Mouse (Mus musculus): ENCODE data around the gene A930002H24Rik. TPM values are rescaled to one million over a fixed set of nuclear protein-coding genes. Genes with fewer than 3 reads are reported as not detected.

The A930002H24Rik gene
- total and polyA plus RNA-seq, 2 experiments: 0.74 TPM; not detected in 1

DNA sequence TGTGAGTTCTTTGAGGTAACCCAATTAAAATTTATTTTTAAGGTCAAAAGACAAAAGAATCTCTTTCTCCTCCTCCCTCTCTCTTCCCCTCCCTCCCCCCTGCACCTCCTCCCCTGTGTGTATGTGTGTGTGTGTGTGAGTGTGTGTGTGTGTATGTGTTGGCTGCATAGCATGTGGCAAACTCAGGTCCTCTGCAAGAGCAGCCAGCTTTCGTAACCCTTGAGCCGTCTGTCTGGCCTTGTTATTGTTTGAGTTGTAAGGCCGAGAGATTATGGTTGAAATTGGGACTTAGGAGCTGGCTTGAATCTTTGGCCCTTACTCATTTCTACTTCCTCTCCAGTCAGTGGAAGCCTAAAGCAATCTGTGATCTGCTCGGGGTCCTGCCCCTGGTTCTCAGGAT lies 16.4 kb upstream of the A930002H24Rik start:
- Histone ChIP-seq H3K79me2 (ENCODE audit: control insufficient read depth, insufficient read depth, low read length) (peaks cover 6% of the 10 kb centered on the region; the same call in 1 of the 2 replicates), H3K27me3 (ENCODE audit: control insufficient read depth, insufficient read depth, low read length) (no peaks in the 10 kb centered on the region), H3K9ac (ENCODE audit: low read depth, low read length) (no peak overlapping the region), H3K36me3 (ENCODE audit: control insufficient read depth, insufficient read depth, low read length) (no peaks in the 10 kb centered on the region), H3K4me3 (ENCODE audit: insufficient read depth, low read depth, low read length) (no peak overlapping the region), H3K27ac (replicated peaks; ENCODE audit: insufficient read depth, low read depth, low read length) (peak overlapping the region; percentile 13; the same call in 1 of the 2 replicates), H3K4me1 (ENCODE audit: control insufficient read depth, insufficient read depth, low read length) (peaks cover 3% of the 10 kb centered on the region)
- DNase-seq (ENCODE audit: extremely low read depth, low read depth, low spot score): peak; percentile 76
- 20% methylated on average over 4 of the region's 4 CpGs for WGBS
- TF ChIP-seq CTCF (IDR thresholded peaks at IDR 0.05; ENCODE audit: low read depth, low read length) (no peak), POLR2A (IDR thresholded peaks at IDR 0.05; ENCODE audit: extremely low read depth, insufficient read depth, low read length) (no peak)

DNA sequence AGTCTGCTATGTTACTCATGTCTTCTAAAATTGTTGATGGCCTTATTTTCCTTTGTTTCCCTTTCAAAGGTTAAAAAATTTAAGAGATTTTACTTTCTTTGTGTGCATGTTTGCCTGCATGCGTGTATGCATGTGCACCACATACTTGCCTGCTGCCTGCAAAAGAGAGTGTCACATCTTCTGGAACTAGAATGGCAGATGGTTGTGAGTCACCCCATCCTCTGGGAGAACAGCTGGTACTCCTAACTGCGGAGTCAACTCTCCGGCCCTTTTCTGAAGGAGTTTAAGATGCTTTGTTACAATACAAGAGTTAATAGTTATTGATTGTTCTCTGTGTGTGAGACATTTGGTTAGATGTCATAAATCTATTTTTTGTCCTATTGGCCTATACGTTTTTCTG lies 15.3 kb upstream of the A930002H24Rik start:
- no peaks in the 10 kb centered on the region for H3K36me3 ChIP-seq (ENCODE audit: control insufficient read depth, insufficient read depth, low read length)
- H3K4me1 ChIP-seq (ENCODE audit: control insufficient read depth, insufficient read depth, low read length): peaks cover 3% of the 10 kb centered on the region
- no peak for TF ChIP-seq POLR2A (IDR thresholded peaks at IDR 0.05; ENCODE audit: extremely low read depth, insufficient read depth, low read length)
- no peak for TF ChIP-seq CTCF (IDR thresholded peaks at IDR 0.05; ENCODE audit: low read depth, low read length)
- no peaks in the 10 kb centered on the region for H3K27me3 ChIP-seq (ENCODE audit: control insufficient read depth, insufficient read depth, low read length)
- DNase-seq (ENCODE audit: extremely low read depth, low read depth, low spot score): no peak
- peaks cover 6% of the 10 kb centered on the region; the same call in 1 of the 2 replicates for H3K79me2 ChIP-seq (ENCODE audit: control insufficient read depth, insufficient read depth, low read length)
- WGBS: 93% methylated on average over 4 of the region's 4 CpGs
- H3K9ac ChIP-seq (ENCODE audit: low read depth, low read length): no peak overlapping the region
- H3K27ac ChIP-seq (replicated peaks; ENCODE audit: insufficient read depth, low read depth, low read length): no peak overlapping the region
- no peak overlapping the region for H3K4me3 ChIP-seq (ENCODE audit: insufficient read depth, low read depth, low read length)

DNA sequence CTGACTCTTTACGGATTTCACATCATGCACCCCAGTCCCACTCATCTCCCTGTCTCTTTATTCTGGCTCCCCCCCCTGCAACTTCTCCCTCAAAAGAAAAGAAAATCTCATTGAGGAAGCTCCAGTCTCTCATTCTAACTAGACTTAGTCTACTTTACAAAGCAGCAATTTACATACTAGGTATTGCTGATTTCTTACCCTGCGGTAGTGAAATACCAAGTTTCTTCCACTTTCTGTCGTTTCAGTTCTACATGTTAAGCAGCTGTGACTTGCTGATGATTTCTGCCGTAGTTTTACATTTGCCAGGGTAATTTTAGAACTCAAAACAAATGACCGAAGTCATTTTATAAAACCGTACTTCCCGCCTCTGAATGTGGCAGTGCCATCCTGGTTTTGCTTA lies 8.2 kb upstream of the A930002H24Rik start:
- Histone ChIP-seq H3K9ac (ENCODE audit: low read depth, low read length) (no peak overlapping the region), H3K4me1 (ENCODE audit: control insufficient read depth, insufficient read depth, low read length) (no peaks in the 10 kb centered on the region), H3K4me3 (ENCODE audit: insufficient read depth, low read depth, low read length) (no peak overlapping the region), H3K36me3 (ENCODE audit: control insufficient read depth, insufficient read depth, low read length) (no peaks in the 10 kb centered on the region), H3K27me3 (ENCODE audit: control insufficient read depth, insufficient read depth, low read length) (no peaks in the 10 kb centered on the region), H3K79me2 (ENCODE audit: control insufficient read depth, insufficient read depth, low read length) (peaks cover 14% of the 10 kb centered on the region), H3K27ac (replicated peaks; ENCODE audit: insufficient read depth, low read depth, low read length) (no peak overlapping the region)
- WGBS: 91% methylated on average over 7 of the region's 7 CpGs
- no peak for TF ChIP-seq POLR2A (IDR thresholded peaks at IDR 0.05; ENCODE audit: extremely low read depth, insufficient read depth, low read length)
- no peak for TF ChIP-seq CTCF (IDR thresholded peaks at IDR 0.05; ENCODE audit: low read depth, low read length)
- no peak for DNase-seq (ENCODE audit: extremely low read depth, low read depth, low spot score)

DNA sequence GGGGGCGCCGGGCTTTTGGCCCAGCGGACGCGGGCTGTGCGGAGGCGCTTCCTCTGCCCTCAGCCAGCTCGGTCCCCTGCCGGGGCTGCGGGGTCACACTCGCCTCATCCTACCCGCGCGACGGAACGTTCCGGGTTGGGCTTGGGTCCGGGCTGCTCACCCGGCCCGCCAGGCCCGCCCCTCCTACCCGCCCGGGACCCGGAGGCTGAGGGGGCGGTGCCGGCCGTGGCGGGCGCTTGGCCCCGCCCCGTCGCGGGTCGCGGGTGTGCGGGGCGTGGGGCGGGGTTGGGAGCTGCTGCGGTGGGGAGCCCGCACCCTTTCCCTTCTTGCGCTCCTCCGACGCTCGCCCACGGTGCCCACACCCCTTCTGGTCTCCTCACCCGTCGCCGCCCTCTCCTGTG lies 580 bp upstream of the A930002H24Rik start:
- TF ChIP-seq POLR2A (IDR thresholded peaks at IDR 0.05; ENCODE audit: extremely low read depth, insufficient read depth, low read length) (no peak), CTCF (IDR thresholded peaks at IDR 0.05; ENCODE audit: low read depth, low read length) (no peak)
- Histone ChIP-seq H3K79me2 (ENCODE audit: control insufficient read depth, insufficient read depth, low read length) (peaks cover 3% of the 10 kb centered on the region; the same call in 1 of the 2 replicates), H3K27me3 (ENCODE audit: control insufficient read depth, insufficient read depth, low read length) (no peaks in the 10 kb centered on the region), H3K27ac (replicated peaks; ENCODE audit: insufficient read depth, low read depth, low read length) (peak overlapping the region; percentile 83), H3K36me3 (ENCODE audit: control insufficient read depth, insufficient read depth, low read length) (no peaks in the 10 kb centered on the region), H3K9ac (ENCODE audit: low read depth, low read length) (peak overlapping the region; percentile 94), H3K4me3 (ENCODE audit: insufficient read depth, low read depth, low read length) (peak overlapping the region; percentile 81), H3K4me1 (ENCODE audit: control insufficient read depth, insufficient read depth, low read length) (peaks cover 6% of the 10 kb centered on the region)
- under 1% methylated on average over 42 of the region's 48 CpGs for WGBS
- no peak for DNase-seq (ENCODE audit: extremely low read depth, low read depth, low spot score)

DNA sequence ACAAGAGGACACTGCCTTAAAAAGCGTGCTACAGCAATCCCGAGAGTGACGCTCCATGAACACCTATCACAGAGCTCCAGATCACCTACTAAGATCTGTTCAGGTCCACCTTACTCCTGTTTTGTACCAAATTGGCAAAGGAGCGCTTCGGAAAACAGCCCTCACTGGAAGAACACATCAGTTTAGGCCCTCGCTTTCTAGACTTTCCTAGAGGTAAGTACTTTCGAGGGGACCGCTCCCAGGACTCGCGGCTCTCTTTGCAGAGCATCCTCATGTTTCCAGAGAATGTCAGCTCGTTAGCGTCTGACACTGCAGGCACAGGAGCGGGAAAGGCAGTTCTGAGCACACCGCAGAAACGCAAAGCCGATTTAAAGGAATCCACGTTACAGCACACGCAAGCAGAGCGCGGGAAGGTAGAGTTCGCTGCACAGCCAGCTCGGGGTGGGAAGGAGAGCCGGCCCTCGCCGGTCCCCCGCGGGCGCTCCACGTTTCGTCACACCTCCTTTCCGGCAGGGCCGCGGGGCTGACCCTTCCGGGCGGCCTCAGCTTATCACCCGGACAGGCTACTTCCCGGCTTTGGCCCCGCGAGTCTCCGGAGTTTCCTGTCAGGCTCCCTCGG lies 470 bp downstream of the A930002H24Rik start, which contains the start of gene Fer:
Gene Fer, plus strand, starts transcription at position 51 of the 619 bp plus-strand sequence.
- Histone ChIP-seq H3K79me2 (ENCODE audit: control insufficient read depth, insufficient read depth, low read length) (no peaks in the 10 kb centered on the region), H3K4me1 (ENCODE audit: control insufficient read depth, insufficient read depth, low read length) (peaks cover 6% of the 10 kb centered on the region), H3K36me3 (ENCODE audit: control insufficient read depth, insufficient read depth, low read length) (no peaks in the 10 kb centered on the region), H3K4me3 (ENCODE audit: insufficient read depth, low read depth, low read length) (peak within 1 kb of the TSS; percentile 81), H3K9ac (ENCODE audit: low read depth, low read length) (peak within 1 kb of the TSS; percentile 94), H3K27me3 (ENCODE audit: control insufficient read depth, insufficient read depth, low read length) (no peaks in the 10 kb centered on the region), H3K27ac (replicated peaks; ENCODE audit: insufficient read depth, low read depth, low read length) (peak within 1 kb of the TSS; percentile 83)
- 2% methylated on average over 41 of the region's 41 CpGs for WGBS
- no peak for DNase-seq (ENCODE audit: extremely low read depth, low read depth, low spot score)
- TF ChIP-seq POLR2A (IDR thresholded peaks at IDR 0.05; ENCODE audit: extremely low read depth, insufficient read depth, low read length) (no peak), CTCF (IDR thresholded peaks at IDR 0.05; ENCODE audit: low read depth, low read length) (no peak)

DNA sequence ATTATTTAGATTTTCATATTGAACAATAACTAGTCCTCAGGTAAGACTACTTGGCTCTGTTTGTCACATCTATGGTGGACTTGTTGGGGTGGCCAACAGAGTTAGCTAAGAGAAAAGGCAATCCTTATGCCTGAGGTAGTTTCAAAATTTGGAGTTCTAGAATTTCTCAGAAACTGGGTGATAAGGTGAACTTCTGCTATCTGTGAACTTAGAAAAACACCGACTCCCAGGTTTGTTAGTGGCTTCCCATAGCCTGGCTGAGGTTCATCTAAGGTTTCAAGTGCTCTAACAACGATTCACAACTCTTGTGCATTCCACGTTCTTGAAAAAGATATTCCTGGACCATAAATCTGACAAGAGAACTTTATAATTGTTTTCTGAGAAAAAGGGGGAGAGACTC lies 1.2 kb downstream of the A930002H24Rik start:
- WGBS: 65% methylated on average over 3 of the region's 3 CpGs
- H3K27me3 ChIP-seq (ENCODE audit: control insufficient read depth, insufficient read depth, low read length): no peaks in the 10 kb centered on the region
- H3K79me2 ChIP-seq (ENCODE audit: control insufficient read depth, insufficient read depth, low read length): no peaks in the 10 kb centered on the region
- DNase-seq (ENCODE audit: extremely low read depth, low read depth, low spot score): no peak
- H3K27ac ChIP-seq (replicated peaks; ENCODE audit: insufficient read depth, low read depth, low read length): no peak overlapping the region
- no peaks in the 10 kb centered on the region for H3K36me3 ChIP-seq (ENCODE audit: control insufficient read depth, insufficient read depth, low read length)
- H3K4me1 ChIP-seq (ENCODE audit: control insufficient read depth, insufficient read depth, low read length): peaks cover 6% of the 10 kb centered on the region
- no peak overlapping the region for H3K4me3 ChIP-seq (ENCODE audit: insufficient read depth, low read depth, low read length)
- TF ChIP-seq CTCF (IDR thresholded peaks at IDR 0.05; ENCODE audit: low read depth, low read length) (no peak), POLR2A (IDR thresholded peaks at IDR 0.05; ENCODE audit: extremely low read depth, insufficient read depth, low read length) (no peak)
- no peak overlapping the region for H3K9ac ChIP-seq (ENCODE audit: low read depth, low read length)

Measured in liver, adult 2 months (tissue).